Mouse (Mus musculus) neural tube, postnatal 0 days (tissue): ENCODE data around the gene Dek. TPM values are rescaled to one million over a fixed set of nuclear protein-coding genes. Genes with fewer than 3 reads are reported as not detected.

Source experiments
- polyA plus RNA-seq: library from polyadenylated mRNA; unstranded; fragments of >200 nt; fragmentation: Nextera tagmentation; extraction: Ambion mirVana; gene quantifications from 2 replicates; pipeline ENCODE4 v1.2.1, GENCODE M21; 2015

Dek gene
- polyA plus RNA-seq = 114 and 125 TPM in 2 replicates

DNA sequence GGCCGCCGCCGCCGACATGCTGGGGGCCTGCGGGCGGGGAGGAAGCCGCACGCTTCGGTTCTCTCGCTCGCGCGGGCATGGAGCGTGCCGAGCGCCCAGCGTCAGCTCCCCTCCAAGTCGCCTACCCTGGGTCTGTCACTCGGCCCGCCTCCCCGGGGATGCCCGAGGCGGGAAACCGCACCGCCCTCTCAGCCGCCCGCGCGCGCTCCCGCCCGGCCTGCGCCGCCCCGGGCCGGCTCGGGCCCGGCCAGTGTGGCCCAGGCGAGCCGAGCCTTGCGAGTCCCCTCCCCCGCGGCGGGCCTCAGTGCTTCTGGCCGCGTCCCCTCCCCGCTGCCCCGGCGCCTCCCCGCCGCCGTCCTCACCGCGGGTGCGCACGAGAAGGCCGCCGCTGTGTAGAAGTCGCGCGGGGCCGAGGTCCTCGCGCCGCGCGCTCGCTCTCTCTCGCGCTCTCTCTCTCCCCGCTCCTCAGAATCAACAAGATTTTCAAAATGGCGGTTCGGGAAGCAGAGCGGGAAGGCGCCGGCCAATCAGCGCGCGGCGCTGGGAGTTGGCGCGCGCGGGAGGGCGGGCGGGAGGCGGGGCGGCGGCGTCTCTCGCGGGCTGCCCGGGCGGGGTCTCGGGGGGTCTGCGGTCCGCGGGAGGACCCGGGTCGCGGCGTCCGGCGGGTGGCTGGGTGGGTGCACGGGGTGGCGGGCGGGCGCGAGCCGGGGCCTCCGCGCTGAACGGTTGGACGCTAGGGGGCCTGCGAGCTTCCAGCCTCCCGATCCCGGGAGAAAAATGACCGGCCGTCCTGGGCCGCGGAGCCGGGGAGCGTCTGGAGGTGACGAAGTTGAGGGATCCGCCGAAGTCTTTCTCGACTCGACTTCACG lies at the start of gene Dek:
TSS of gene Dek (minus strand) at position 491 of the 869 bp plus-strand sequence.

DNA sequence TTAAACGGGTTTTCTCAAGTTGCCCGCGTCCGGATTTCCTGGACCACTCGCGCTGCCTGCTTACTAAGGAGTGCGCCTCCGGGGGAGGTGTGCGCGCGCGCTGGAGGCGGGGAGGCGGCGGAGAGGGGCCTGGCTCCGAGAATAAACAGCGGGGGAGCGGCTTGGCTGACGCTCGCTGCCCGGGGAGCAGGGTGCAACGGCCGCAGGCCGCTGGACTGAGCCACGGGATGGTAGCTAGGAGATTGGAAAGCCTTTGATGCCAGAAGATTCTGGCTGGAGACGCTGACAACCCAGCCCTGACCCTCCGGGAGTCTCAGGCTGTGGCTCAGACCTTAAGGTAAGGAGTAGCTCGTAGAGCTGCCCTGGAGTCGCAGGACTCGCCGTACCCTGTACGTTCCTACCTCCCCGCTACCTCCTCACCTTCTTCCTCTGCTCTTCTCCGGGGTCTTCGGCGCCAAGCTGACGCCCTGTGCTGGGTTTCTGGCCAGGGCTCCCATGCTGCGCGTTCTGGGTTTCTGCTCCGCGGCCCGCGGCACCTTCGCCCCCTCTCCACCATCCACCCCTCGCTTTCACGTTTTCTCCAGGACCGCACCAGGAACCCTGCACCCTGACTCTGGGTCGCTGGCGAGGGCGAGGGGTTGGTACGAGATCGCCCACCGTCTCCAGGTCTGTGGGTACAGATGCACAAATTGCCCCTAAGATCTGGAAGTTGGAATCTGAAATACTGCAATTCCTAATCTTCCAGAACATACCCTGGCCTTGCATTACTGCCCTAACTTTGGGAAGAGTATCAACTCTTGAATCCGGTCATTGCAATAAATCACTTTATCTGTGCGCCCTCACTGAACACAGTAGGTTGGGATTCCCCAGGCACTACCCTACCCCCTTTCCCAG lies 16.8 kb upstream of the Dek start, which contains the start of gene Rnf144b:
TSS of gene Rnf144b (plus strand) at position 120 of the 894 bp plus-strand sequence.

DNA sequence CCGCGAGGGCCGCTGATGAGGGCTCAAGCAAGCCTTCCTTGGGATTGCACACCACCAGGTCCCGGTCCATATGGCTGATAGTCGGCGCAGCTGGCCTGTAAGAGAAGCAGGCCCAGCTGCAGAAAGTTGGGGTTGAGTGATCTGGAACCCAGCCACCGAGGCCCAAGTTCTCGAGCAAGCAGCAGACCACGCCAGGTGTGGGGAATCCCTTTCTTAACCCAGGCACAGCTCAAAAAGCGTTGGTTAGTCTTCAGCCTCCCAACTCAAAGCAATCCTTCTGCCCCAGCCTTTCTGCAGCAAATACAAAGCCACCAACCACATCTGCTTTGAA lies 61.4 kb downstream of the Dek start, which contains the start of gene Tpmt:
TSS of gene Tpmt (minus strand) at position 121 of the 331 bp plus-strand sequence.

DNA sequence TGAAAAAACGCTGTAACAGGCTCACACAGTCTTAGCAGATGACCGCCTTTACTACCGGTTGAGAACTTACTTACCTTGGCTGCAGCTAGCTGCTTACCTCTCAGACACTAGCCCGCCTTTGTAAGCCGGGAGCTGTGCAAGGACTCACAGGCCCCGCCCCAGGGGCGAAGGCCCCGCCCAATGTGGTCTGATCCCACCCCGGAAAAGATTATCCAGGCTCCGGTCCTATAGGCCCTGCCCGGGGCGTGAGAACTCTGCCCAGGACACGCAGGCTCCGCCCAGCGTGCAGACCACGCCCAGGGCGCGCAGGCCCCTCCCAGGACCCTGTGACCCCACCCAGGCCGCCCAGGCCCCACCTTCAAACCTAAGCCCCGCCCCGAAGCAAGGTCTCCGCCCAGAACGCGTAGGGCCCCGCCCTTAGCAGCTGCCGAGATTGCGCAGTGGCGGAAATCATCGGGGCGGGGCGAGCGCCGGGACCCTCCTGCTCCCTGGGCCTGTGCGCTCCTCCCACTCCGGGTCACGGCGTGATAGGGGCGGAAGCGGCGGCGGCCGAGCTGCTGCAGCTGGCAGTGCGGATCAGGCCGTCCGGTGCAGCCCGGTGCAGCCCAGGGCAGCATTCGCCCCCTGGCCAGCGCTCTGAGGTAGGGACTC lies 62.8 kb downstream of the Dek start, which contains the start of gene Kdm1b:
TSS of gene Kdm1b (plus strand) at position 470 of the 651 bp plus-strand sequence.

Other genes with a start within 250 kb of the Dek start
- 13.3 and 15.7 TPM in 2 replicates for gene Kif13a, start 176.3 kb downstream of the Dek start, polyA plus RNA-seq
- gene Nhlrc1, start 91.4 kb downstream of the Dek start, polyA plus RNA-seq = 15.5 and 16.4 TPM in 2 replicates
- gene Kdm1b, start 62.7 kb downstream of the Dek start, polyA plus RNA-seq = 8.6 and 9.7 TPM in 2 replicates
- gene Tpmt, start 61.5 kb downstream of the Dek start, polyA plus RNA-seq = 18.2 and 19.0 TPM in 2 replicates
- gene Rnf144b, start 16.5 kb upstream of the Dek start, polyA plus RNA-seq = 1.9 and 2.1 TPM in 2 replicates